In the genomic region with DNA sequence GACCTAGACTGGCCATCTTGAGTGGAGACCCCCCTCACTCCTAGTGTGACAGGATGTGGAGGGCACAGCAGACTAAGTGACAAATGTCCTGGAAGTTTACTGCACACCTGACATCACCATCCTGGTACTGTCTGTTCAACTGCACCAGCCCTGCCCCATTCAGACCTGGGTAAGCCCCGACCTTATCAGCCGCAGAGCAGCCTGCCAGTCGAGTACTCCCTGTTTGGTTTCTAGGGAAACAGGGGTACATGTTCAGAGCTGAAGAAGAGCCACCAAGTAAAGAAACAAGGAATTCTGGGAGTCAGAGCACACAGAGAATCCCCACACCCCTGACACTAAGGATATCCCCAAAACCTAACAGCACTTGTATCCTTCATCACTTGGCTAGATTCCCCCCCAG, we compare ENCODE assay signal across 12 mouse cellular contexts. TPM values are rescaled to one million over a fixed set of nuclear protein-coding genes. Genes with fewer than 3 reads are reported as not detected.
DNase-seq lines count a peak whose midpoint lies in the region; ATAC-seq and TF ChIP-seq lines count a peak whose summit lies in the region.
"Had no signal": no experiment of that assay in that cellular context is flagged by ENCODE, and none has a peak within 500 bp of the region (broad histone marks: within the 10 kb centered on the region; RNA-seq: fewer than 3 reads in every experiment).

No protein-coding gene starts in this region.

- H3K4me3 ChIP-seq in lung, embryonic 14.5 days (ENCODE audit: low read depth, low read length), result no peak overlapping the region
- no peak overlapping the region for H3K4me3 ChIP-seq in lung, adult 2 months (replicated peaks; ENCODE audit: extremely low read depth, low read depth, low read length)
- H3K4me3 ChIP-seq in hindbrain, embryonic 11.5 days (ENCODE audit: low read depth, low read length), result no peak overlapping the region
- H3K4me3 ChIP-seq in liver, postnatal 0 days (ENCODE audit: low read depth, low read length), result no peak overlapping the region
- H3K4me3 ChIP-seq: heart, embryonic 10.5 days had no signal

- TF ChIP-seq POLR2A in lung, adult 2 months (IDR thresholded peaks at IDR 0.05; ENCODE audit: borderline replicate concordance, extremely low read depth, low read depth, low read length), result no peak

- H3K4me1 ChIP-seq in lung, embryonic 14.5 days (ENCODE audit: insufficient read depth), result peaks cover 26% of the 10 kb centered on the region
- peaks cover 5% of the 10 kb centered on the region; the same call in 1 of the 2 replicates for H3K4me1 ChIP-seq in lung, adult 2 months (ENCODE audit: control insufficient read depth, insufficient read depth, low read length)
- H3K4me1 ChIP-seq in hindbrain, embryonic 11.5 days (replicated peaks; ENCODE audit: control insufficient read depth, insufficient read depth, low read length), result peaks cover 10% of the 10 kb centered on the region; the same call in 1 of the 2 replicates
- H3K4me1 ChIP-seq in liver, postnatal 0 days (ENCODE audit: insufficient read depth), result peaks cover 5% of the 10 kb centered on the region

- H3K9me3 ChIP-seq in lung, embryonic 14.5 days (ENCODE audit: low read depth, low read length), result no peaks in the 10 kb centered on the region
- H3K9me3 ChIP-seq in hindbrain, embryonic 11.5 days (ENCODE audit: control insufficient read depth, low read length), result no peaks in the 10 kb centered on the region
- H3K9me3 ChIP-seq in liver, postnatal 0 days (ENCODE audit: low read length), result no peaks in the 10 kb centered on the region
- H3K9me3 ChIP-seq: heart, embryonic 10.5 days had no signal

- no peak for ATAC-seq in lung, embryonic 14.5 days (ENCODE audit: insufficient read depth)
- ATAC-seq in hindbrain, embryonic 11.5 days (ENCODE audit: low FRiP score), result no peak
- peak; percentile 92 for ATAC-seq in liver, postnatal 0 days
- ATAC-seq: inflammation-experienced regulatory T-cells, adult 6 months had no signal

- H3K27me3 ChIP-seq in lung, embryonic 14.5 days (ENCODE audit: insufficient read depth, low read length), result no peaks in the 10 kb centered on the region
- H3K27me3 ChIP-seq in hindbrain, embryonic 11.5 days (ENCODE audit: control insufficient read depth, insufficient read depth, low read length), result no peaks in the 10 kb centered on the region
- H3K27me3 ChIP-seq in liver, postnatal 0 days (ENCODE audit: insufficient read depth, low read length), result no peaks in the 10 kb centered on the region

- H3K27ac ChIP-seq in lung, embryonic 14.5 days (ENCODE audit: low read depth), result peak overlapping the region; percentile 18; the same call in 1 of the 2 replicates
- peak overlapping the region; percentile 87; the same call in 1 of the 2 replicates for H3K27ac ChIP-seq in hindbrain, embryonic 11.5 days (ENCODE audit: low read depth, low read length)
- H3K27ac ChIP-seq in liver, postnatal 0 days (ENCODE audit: low read depth), result no peak overlapping the region

- no peak overlapping the region for H3K9ac ChIP-seq in lung, embryonic 14.5 days
- H3K9ac ChIP-seq in hindbrain, embryonic 11.5 days (ENCODE audit: low read depth, low read length), result no peak overlapping the region
- H3K9ac ChIP-seq in liver, postnatal 0 days (replicated peaks), result no peak overlapping the region

- peak; percentile 67; the same call in 1 of the 2 replicates for TF ChIP-seq EP300 in liver, postnatal 0 days (IDR thresholded peaks at IDR 0.05; ENCODE audit: low read depth)

- WGBS in lung, embryonic 14.5 days, result 28% methylated on average over 3 of the region's 3 CpGs
- WGBS in lung, adult 2 months, result 46% methylated on average over 3 of the region's 3 CpGs
- 55% methylated on average over 3 of the region's 3 CpGs for WGBS in hindbrain, embryonic 11.5 days
- 35% methylated on average over 3 of the region's 3 CpGs for WGBS in liver, postnatal 0 days (ENCODE audit: insufficient replicate concordance)

- H3K4me2 ChIP-seq in lung, embryonic 14.5 days, result no peak overlapping the region
- H3K4me2 ChIP-seq in hindbrain, embryonic 11.5 days (replicated peaks; ENCODE audit: low read depth, low read length), result no peak overlapping the region
- peak overlapping the region; percentile 38 for H3K4me2 ChIP-seq in liver, postnatal 0 days (ENCODE audit: low read depth, low read length)

- peaks cover 10% of the 10 kb centered on the region; the same call in 1 of the 2 replicates for H3K36me3 ChIP-seq in lung, embryonic 14.5 days (ENCODE audit: insufficient read depth)
- H3K36me3 ChIP-seq in hindbrain, embryonic 11.5 days (ENCODE audit: control insufficient read depth, insufficient read depth, low read length), result peaks cover 10% of the 10 kb centered on the region
- peaks cover 20% of the 10 kb centered on the region for H3K36me3 ChIP-seq in liver, postnatal 0 days (replicated peaks; ENCODE audit: insufficient read depth, low read length)

- no peak for DNase-seq in lung, embryonic 14.5 days
- DNase-seq in lung, adult 2 months, result no peak
- peak; percentile 39 for DNase-seq in c-Kit-negative CD71-positive TER-119-positive erythroid progenitor cells, embryonic 14.5 days (ENCODE audit: low read depth, low spot score)
- DNase-seq in hindbrain, embryonic 11.5 days (ENCODE audit: low spot score), result no peak
- DNase-seq in liver, postnatal 0 days, result peak; percentile 47
- no peak for DNase-seq in layer of hippocampus, postnatal 25 days (ENCODE audit: extremely low spot score in 1 of 2, low spot score in 1 of 2)
- no peak for DNase-seq in kidney, adult 8-10 months
- no peak for DNase-seq in heart, adult 11 months
- DNase-seq: kidney, postnatal 36 days; right cerebral cortex, adult 18-20 months had no signal

- TF ChIP-seq CTCF in lung, embryonic 14.5 days (IDR thresholded peaks at IDR 0.05; ENCODE audit: low read depth), result no peak
- no peak for TF ChIP-seq CTCF in lung, adult 2 months (IDR thresholded peaks at IDR 0.05; ENCODE audit: insufficient read depth, low read length)
- no peak for TF ChIP-seq CTCF in liver, postnatal 0 days (IDR thresholded peaks at IDR 0.05; ENCODE audit: low read depth)

RNA-seq across cellular contexts. Expression of a gene that starts 55.1 kb away (rescaled TPM):
- 17.1 and 18.3 TPM in 2 replicates for polyA plus RNA-seq in lung, embryonic 14.5 days (2014; fragmentation: Nextera tagmentation; extraction: Ambion mirVana)
- polyA plus RNA-seq in lung, adult 2 months (2012; rRNA removed), result 14.1 and 14.7 TPM in 2 replicates
- 25.5 and 28.3 TPM in 2 replicates for polyA plus RNA-seq in hindbrain, embryonic 11.5 days (2014; fragmentation: Nextera tagmentation; extraction: Ambion mirVana)
- 4.2 and 5.4 TPM in 2 replicates for polyA plus RNA-seq in liver, postnatal 0 days (2015; fragmentation: Nextera tagmentation; extraction: Ambion mirVana)
- 10 to 100 TPM; 34.9 to 46.1 TPM for total RNA-seq in layer of hippocampus, postnatal 25 days (2021)

Comparison
In these comparisons a context has a peak if more than half of its experiments do, and no peak if none do; other contexts are left out.
1. DNase-seq: peak in c-Kit-negative CD71-positive TER-119-positive erythroid progenitor cells, embryonic 14.5 days (single experiment) and liver, postnatal 0 days (single experiment); none in lung, embryonic 14.5 days (single experiment), lung, adult 2 months (single experiment), hindbrain, embryonic 11.5 days (single experiment), layer of hippocampus, postnatal 25 days (0 of 2), kidney, adult 8-10 months (0 of 2) and heart, adult 11 months (single experiment).